Mouse (Mus musculus) heart, embryonic 14.5 days (tissue): ENCODE data around the gene Ppp1r9a. TPM values are rescaled to one million over a fixed set of nuclear protein-coding genes. Genes with fewer than 3 reads are reported as not detected.

Source experiments
- ATAC-seq: fragments of 200-750 bp; cut with Nextera tagmentation; 2 replicates; pipeline ENCODE4 v1.8.0; 2017; ENCODE audit warnings: low read depth, moderate TSS enrichment; ENCODE audit not compliant: insufficient number of reproducible peaks, insufficient read depth, low FRiP score
- H3K27ac ChIP-seq, 2 experiments: fragments of 200-500 bp in 1 of 2; fragments of 300-500 bp in 1 of 2; sonication (generic) in 1 of 2; replicated peaks in 1 of 2; 2 replicates each; pipeline ENCODE4 v1.5.1; 2012 to 2014; ENCODE audit warnings: low read depth in 2 of 2, low read length in 2 of 2, control low read depth in 1 of 2, mild to moderate bottlenecking in 1 of 2, mixed read lengths in 1 of 2; ENCODE audit not compliant: control insufficient read depth in 1 of 2, insufficient read depth in 1 of 2
- H3K27me3 ChIP-seq: fragments of 300-500 bp; sonication (generic); 2 replicates; pipeline ENCODE4 v1.6.1; 2014; ENCODE audit warnings: mild to moderate bottlenecking, low read length, control low read depth; ENCODE audit not compliant: control insufficient read depth, insufficient read depth
- H3K36me3 ChIP-seq: fragments of 300-500 bp; sonication (generic); 2 replicates; pipeline ENCODE4 v1.6.1; 2014; ENCODE audit warnings: mild to moderate bottlenecking, control low read depth, low read length, mixed read lengths; ENCODE audit not compliant: control insufficient read depth, insufficient read depth
- H3K4me1 ChIP-seq, 2 experiments: fragments of 200-500 bp in 1 of 2; fragments of 300-500 bp in 1 of 2; sonication (generic) in 1 of 2; 2 replicates each; pipeline ENCODE4 v1.6.1; 2012 to 2014; ENCODE audit warnings: low read length in 2 of 2, control low read depth in 1 of 2, mixed read lengths in 1 of 2; ENCODE audit not compliant: control insufficient read depth in 2 of 2, insufficient read depth in 2 of 2
- H3K4me2 ChIP-seq: fragments of 300-500 bp; sonication (generic); 2 replicates; pipeline ENCODE4 v1.6.1; 2014; ENCODE audit warnings: mild to moderate bottlenecking, low read length
- H3K4me3 ChIP-seq, 2 experiments: fragments of 200-500 bp in 1 of 2; fragments of 300-500 bp in 1 of 2; sonication (generic) in 1 of 2; 2 replicates each; pipeline ENCODE4 v1.5.1; 2012 to 2014; ENCODE audit warnings: low read length in 2 of 2, mild to moderate bottlenecking in 2 of 2, control low read depth in 1 of 2, low read depth in 1 of 2, moderate library complexity in 1 of 2; ENCODE audit not compliant: control insufficient read depth in 1 of 2, insufficient read depth in 1 of 2
- H3K9ac ChIP-seq: fragments of 300-500 bp; sonication (generic); 2 replicates; pipeline ENCODE4 v1.6.1; 2014; ENCODE audit warnings: mild to moderate bottlenecking, low read length
- H3K9me3 ChIP-seq: fragments of 300-500 bp; sonication (generic); 2 replicates; pipeline ENCODE4 v1.6.1; 2016; ENCODE audit warnings: low read length, control low read depth; ENCODE audit not compliant: control insufficient read depth
- WGBS: fragments of 180-500 bp; shearing (Covaris S2); extraction: QIAGEN DNeasy Blood & Tissue Kit; methylation state at CpG from one replicate; pipeline ENCODE4 v1.1.7; 2014; 5-methylcytosine and 5-hydroxymethylcytosine counted together
- polyA plus RNA-seq: library from polyadenylated mRNA; unstranded; fragments of >200 nt; fragmentation: Nextera tagmentation; extraction: Ambion mirVana; gene quantifications from 2 replicates; pipeline ENCODE4 v1.2.1, GENCODE M21; 2014

Ppp1r9a gene
- polyA plus RNA-seq, 1 experiment from 2014 or later: 25.5 TPM

DNA sequence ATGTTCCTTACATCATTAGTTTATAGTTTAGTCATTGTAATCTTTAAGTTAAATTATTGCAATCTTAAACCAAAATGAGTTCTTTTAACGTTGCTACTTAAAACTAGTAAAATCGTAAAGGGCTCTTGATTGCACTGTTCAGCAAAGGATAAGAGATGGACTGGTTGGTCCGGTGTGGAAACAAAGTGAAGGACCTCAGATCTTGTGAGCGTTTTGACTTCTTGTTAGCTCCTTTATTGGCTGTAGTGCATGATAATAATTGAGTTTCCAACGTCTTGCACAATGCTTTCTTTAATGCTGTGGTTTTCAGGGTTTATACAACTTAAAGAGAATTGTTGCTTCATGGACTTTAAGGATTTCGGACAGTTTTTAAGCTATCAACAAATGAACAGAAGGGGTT lies 259.3 kb downstream of the Ppp1r9a start:
- H3K9ac ChIP-seq: no peak overlapping the region
- H3K4me3 ChIP-seq: no peak overlapping the region
- H3K9me3 ChIP-seq: no peaks in the 10 kb centered on the region
- ATAC-seq: no peak
- WGBS: 86% methylated on average over 6 of the region's 6 CpGs
- H3K27ac ChIP-seq: no peak overlapping the region
- H3K4me1 ChIP-seq: peaks cover 0 to 4% of the 10 kb centered on the region in 2 experiments; a peak in 2 of 4 replicates
- H3K36me3 ChIP-seq: peaks cover 23% of the 10 kb centered on the region
- H3K27me3 ChIP-seq: no peaks in the 10 kb centered on the region
- no peak overlapping the region for H3K4me2 ChIP-seq

DNA sequence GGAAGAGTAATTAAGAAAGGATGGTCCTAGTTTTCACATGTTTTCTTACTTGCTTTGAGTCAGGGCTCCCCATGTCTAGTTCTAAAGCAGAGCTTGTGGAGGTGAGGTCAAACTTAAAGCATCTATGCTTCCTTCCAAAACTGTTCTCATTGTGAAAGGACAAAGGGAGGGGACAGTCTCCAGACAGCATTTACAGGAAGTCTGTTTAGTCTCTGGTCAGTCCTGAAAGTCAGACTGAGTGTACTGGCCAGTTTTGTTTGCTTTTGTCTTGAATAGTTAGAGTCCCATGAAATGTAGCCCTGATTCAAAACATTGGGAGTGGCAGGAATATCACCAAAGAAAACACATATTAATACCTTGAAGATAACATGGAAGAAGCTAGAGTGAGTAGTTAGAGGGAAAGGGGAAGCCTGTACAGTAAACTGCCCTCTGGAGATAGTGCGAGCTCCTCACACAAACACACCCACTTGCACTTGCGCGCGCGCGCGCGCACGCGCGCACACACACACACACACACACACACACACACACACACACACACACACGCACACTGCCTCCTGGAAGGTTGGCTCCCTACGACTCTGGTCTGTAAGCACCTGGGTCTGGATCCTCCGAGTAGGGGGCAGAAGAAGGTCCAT lies 260.9 kb downstream of the Ppp1r9a start:
- no peak overlapping the region for H3K4me3 ChIP-seq
- no peak overlapping the region for H3K9ac ChIP-seq
- peak; percentile 65; the same call in 1 of the 2 replicates for ATAC-seq
- H3K4me2 ChIP-seq: no peak overlapping the region
- 76% methylated on average over 14 of the region's 14 CpGs for WGBS
- H3K27me3 ChIP-seq: no peaks in the 10 kb centered on the region
- H3K4me1 ChIP-seq: peaks cover 2 to 4% of the 10 kb centered on the region in 2 experiments; a peak in 2 of 4 replicates
- peaks cover 18% of the 10 kb centered on the region for H3K36me3 ChIP-seq
- no peaks in the 10 kb centered on the region for H3K9me3 ChIP-seq
- H3K27ac ChIP-seq: peak overlapping the region in 1 of 2 experiments; percentile 46; a peak in 2 of 4 replicates

DNA sequence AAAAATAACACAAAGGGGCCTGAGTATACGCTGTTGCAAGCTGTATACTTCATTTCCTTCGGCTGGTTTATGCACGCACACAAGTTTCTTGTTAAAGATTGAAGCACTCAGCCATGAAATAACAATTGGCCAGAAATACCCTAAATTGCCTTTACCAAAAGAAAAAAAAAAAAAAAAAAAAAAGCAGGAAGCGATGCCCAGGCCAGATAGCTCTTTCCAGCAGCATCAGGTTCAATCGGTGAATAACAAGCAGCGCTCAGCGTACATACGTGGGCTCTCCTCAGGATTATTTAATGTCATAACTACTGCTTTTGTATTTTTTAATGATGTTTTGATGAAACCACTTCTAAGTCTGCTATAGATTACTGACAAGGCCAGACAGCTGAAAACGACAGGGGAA lies 262.1 kb downstream of the Ppp1r9a start:
- Histone ChIP-seq H3K27me3 (no peaks in the 10 kb centered on the region), H3K4me3 (no peak overlapping the region), H3K4me2 (no peak overlapping the region), H3K27ac (peak overlapping the region in 1 of 2 experiments; percentile 44; a peak in 1 of 4 replicates), H3K9me3 (no peaks in the 10 kb centered on the region), H3K4me1 (peaks cover 2 to 4% of the 10 kb centered on the region in 2 experiments; a peak in 2 of 4 replicates), H3K9ac (no peak overlapping the region), H3K36me3 (peaks cover 6% of the 10 kb centered on the region)
- 68% methylated on average over 9 of the region's 9 CpGs for WGBS
- ATAC-seq: no peak

DNA sequence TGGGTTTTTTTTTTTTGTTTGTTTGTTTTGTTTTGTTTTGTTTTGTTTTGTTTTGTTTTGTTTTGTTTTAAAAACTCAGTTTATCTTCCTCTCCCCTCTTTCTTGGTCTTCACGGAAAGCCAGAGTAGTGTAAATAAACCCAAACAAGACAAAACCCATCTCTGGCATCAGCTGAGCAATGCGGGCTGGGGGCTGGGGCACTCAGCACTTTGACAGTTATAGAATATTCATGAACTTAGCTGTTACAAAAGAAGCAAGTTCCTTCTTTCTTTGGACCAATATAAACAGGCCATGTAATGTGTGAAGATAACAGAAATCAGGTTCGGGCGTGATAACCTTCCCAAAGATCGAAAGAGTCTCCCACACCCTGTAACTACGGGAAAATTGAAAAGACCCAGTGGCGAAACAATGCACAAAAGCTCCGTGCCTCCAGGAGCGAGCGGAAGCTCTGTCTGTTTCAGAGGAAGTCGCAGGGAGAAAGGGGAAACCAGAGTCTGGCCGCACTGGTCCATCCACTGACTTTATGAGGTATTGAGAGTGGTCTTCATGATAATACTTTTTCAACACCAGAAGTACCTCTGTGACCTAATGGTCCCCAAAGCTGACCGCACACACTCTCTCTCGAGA lies 264.4 kb downstream of the Ppp1r9a start:
- Histone ChIP-seq H3K9ac (0 out of 2 replicates have a peak overlapping the region, but pooled peaks have one; percentile 30), H3K4me2 (peak overlapping the region; percentile 44), H3K4me3 (no peak overlapping the region), H3K4me1 (peaks cover 2 to 4% of the 10 kb centered on the region in 2 experiments; a peak in 3 of 4 replicates), H3K27me3 (no peaks in the 10 kb centered on the region), H3K27ac (peak overlapping the region; percentile 50 to 58; a peak in 3 of 4 replicates), H3K36me3 (no peaks in the 10 kb centered on the region), H3K9me3 (no peaks in the 10 kb centered on the region)
- ATAC-seq: no peak
- whole genome bisulfite sequencing: 44% methylated on average over 14 of the region's 14 CpGs

DNA sequence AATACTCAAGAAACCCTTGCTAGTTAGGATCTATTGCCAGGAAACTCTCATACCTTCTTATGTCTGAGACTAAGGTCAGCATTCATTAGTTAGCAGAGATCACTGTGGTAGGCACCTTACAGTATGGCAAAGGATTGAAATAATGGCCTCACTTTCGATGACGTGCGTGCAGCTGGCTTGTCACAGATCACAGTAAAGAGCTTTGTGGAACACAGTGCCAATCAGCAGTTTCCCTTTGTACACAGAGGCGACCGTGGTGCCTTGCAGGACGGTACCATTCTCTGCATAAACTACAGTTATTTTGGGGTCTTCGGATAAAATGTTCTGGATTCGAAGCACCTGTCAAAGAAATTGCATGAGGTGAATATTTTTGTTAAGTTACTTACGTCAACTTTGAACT lies 265.4 kb downstream of the Ppp1r9a start:
- H3K36me3 ChIP-seq: no peaks in the 10 kb centered on the region
- no peaks in the 10 kb centered on the region for H3K27me3 ChIP-seq
- no peaks in the 10 kb centered on the region for H3K9me3 ChIP-seq
- H3K27ac ChIP-seq: no peak overlapping the region
- 74% methylated on average over 9 of the region's 9 CpGs for WGBS
- H3K4me1 ChIP-seq: peaks cover 3 to 4% of the 10 kb centered on the region in 2 experiments; a peak in 3 of 4 replicates
- H3K4me2 ChIP-seq: no peak overlapping the region
- no peak overlapping the region for H3K9ac ChIP-seq
- no peak for ATAC-seq
- no peak overlapping the region for H3K4me3 ChIP-seq

DNA sequence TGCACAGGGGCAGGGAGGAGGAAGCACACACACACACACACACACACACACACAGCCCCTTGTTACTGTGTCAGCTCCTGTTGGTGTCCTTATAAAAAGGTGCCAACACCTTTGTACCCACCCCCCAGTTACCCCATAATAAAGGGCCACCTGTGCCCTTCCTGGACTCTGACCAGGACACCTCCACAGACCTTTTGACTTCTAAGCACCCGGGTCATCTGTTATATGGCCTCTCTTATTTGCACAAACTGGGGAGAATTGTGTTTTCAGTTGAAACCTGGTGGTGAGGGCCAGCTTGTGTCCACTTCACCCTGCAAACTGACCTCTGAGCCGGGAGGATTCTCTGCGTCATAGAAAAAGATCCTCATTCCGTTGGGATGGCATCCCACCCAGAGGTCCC lies 268.7 kb downstream of the Ppp1r9a start:
- Histone ChIP-seq H3K9me3 (no peaks in the 10 kb centered on the region), H3K4me2 (no peak overlapping the region), H3K4me3 (no peak overlapping the region), H3K9ac (no peak overlapping the region), H3K4me1 (peaks cover 0 to 3% of the 10 kb centered on the region in 2 experiments; a peak in 1 of 4 replicates), H3K27ac (no peak overlapping the region), H3K36me3 (no peaks in the 10 kb centered on the region), H3K27me3 (no peaks in the 10 kb centered on the region)
- WGBS: 83% methylated on average over 4 of the region's 4 CpGs
- ATAC-seq: no peak

DNA sequence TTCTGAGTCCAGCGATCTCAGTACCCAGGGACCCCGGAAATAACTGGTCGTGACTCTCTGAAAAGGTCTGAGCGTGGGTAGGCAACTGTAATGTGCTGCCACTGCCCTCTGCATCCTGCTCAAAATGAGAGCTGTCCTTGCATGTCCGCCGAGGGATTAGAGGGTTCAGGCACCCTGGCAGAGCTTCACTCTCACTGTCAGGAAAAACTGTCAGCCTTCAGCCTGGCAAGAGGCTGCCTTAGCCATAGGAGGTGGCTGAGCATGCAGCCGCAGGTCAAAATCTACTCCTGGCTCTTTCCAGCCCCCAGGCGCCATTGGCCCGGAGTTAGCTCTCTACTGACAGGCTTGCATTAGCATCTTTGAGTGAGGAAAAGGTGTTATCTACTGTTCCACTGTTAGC lies 269.9 kb downstream of the Ppp1r9a start:
- no peak for ATAC-seq
- Histone ChIP-seq H3K27ac (no peak overlapping the region), H3K4me3 (no peak overlapping the region), H3K9ac (no peak overlapping the region), H3K4me1 (peaks cover 0 to 3% of the 10 kb centered on the region in 2 experiments; a peak in 1 of 4 replicates), H3K4me2 (no peak overlapping the region), H3K27me3 (no peaks in the 10 kb centered on the region), H3K36me3 (no peaks in the 10 kb centered on the region), H3K9me3 (no peaks in the 10 kb centered on the region)
- 52% methylated on average over 9 of the region's 9 CpGs for WGBS
